Mouse (Mus musculus) spleen, postnatal 36 days (tissue): ENCODE results near the gene Il2rg.

ENCODE experiments used
- DNase-seq, 2 experiments: peaks; one replicate each; pipeline ENCODE4 v3.0.0; 2022; ENCODE audit warnings: low spot score in 2 of 2, mixed read lengths in 1 of 2

The Il2rg gene

DNA sequence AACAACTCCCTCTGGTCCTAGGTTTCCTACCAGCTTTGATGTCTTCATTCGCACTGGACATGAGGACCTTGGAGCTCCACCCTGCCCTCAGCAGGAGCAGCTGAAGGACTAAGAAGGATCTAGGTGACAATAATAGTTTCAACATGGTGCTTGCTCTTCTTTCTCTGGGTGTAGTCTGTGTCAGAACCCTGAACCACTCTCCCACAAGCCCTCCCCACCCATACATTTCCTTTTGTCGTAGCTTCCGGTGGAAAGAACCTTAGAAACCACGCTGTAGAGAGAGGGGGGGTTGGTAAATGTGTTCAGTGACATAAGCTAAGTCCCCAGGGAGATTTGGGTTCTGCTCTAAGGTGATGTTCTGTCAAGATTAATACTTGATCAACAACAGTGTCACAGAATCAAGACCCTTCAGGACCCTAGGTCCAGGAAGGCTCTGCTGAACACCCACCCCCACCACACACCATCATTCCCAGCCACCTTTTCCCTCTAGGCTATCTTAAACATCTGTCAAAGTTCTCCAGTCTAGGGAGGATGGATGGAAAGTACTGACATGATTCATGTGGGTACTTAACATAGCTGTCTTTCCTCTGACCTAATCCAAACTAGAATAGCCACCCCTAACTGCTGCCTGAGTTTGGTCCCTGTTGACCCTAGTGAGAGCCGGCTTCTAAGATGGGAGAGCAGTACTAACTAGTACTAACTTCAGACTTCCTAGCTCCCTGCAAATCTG, at the start of gene Il2rg:
Il2rg (minus strand) TSS at position 231 of the 730 bp plus-strand sequence.
- peak; percentile 83 to 87 for DNase-seq

DNA sequence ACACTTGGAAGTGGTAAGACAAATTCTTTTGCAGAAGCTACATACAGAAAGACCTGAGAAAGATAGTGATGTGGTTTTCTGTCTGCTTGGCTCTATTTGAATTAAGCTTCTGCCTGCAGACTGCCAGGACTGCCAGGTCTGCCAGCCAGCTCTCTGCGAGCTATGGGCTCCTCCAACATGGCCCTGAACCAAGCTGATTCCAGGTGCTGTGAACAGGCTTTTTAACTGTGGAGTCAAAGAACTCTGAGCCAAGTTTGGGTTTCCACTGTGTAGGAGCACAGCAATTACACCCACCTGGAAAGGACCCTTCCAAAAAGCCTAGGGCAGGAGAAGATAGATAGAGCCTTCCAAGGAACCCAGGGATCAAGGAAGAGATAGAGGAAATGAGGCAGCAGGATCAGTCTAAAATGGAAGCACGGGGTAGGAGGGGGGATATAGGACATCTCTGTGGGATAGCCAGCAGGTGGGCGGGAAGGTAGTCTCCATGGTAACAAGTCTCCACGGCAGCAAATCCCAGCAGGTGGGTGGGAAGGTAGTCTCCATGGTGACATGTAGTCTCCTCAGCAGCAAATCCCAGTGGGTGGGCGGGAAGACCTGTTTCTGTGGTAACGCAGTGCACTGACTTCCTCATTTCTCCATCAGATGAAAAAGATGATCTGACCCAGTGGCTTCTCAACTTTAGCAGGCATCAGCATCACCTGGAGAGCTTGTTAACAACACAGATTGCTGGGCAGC, 45.7 kb upstream of the Il2rg start:
- no peak for DNase-seq

DNA sequence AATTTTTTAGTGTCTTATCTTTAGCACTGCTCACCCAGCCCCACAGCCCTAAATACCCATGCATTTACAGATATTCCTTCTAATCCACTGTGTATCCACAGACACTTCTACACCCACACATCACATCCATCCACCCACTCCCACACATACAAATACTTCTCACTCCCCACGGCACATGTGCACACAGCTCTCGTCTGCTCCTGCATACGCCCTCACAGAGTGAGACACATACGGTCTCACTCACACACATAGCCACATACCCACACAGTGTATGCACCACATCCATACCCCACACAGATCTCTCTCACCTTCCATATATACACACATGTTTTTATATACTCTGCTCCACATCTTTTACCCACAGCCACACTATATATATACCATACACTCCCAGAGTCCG, 41.2 kb upstream of the Il2rg start:
- DNase-seq: no peak

DNA sequence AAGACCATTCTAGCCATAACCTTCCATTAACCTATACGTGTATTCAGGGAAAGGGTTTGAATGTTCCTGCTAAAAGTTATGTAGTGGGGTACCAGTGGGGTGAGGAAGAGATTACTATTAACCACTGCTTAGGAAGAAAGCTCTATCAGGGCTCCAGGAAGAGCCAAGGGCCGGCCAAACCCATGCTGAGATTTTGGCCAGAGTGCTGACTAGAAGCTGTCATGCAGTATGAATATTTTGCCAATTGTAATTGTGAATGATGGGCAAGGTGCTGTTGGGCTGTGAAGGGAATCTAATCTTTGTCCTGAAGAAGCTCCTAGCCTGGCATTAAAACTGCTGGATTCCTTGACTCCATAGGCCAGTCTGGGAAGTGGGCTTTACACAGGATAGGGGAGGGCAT, 36.6 kb upstream of the Il2rg start:
- DNase-seq: no peak

DNA sequence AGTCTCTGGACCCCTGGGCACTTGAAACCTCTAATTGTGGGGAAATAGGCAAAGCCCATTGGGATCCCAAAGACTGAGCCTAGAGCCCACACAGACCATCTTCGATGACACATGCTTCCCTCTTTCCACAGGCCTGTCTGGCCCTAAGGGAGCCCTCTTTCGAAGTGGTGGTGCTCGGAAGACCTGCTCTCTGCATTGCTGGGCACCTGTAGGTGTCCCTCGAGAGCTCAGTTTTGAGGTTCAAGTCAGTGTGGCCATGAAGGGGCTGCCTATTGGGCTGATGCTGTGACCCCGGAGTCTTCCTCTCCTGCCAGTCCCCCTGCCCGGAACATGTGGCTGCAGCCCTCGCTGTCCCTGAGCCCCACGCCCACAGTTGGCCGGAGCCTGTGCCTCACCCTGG, 33.6 kb upstream of the Il2rg start:
- DNase-seq: no peak

DNA sequence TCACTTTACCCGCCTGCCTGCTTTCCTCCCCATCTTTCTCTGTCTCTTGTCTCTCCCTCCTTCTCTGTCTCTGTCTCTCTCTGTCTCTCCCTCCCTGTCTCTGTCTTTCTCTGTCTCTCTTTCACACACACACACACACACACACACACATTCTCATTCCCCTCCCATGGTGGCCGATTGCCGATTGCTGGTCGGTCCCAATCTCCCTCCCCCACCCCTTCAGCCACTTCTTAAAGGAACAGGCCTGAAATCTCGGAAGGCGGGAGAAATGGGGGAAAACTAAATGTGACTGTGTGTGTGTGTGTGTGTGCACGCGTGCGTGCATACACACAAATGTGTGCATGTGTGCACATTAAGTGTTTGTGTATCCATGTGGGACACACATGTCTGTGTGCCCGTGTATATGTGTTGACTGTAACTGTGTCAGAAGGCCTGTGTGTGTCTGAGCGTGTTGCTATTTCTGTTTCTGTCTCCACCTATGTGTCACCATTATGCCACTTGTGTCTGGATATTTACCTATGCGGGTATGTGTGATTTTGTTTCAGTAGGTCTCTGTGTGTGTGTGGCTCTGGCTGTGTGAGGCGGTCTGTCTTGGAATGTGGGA, 32.5 kb upstream of the Il2rg start:
- DNase-seq: no peak

DNA sequence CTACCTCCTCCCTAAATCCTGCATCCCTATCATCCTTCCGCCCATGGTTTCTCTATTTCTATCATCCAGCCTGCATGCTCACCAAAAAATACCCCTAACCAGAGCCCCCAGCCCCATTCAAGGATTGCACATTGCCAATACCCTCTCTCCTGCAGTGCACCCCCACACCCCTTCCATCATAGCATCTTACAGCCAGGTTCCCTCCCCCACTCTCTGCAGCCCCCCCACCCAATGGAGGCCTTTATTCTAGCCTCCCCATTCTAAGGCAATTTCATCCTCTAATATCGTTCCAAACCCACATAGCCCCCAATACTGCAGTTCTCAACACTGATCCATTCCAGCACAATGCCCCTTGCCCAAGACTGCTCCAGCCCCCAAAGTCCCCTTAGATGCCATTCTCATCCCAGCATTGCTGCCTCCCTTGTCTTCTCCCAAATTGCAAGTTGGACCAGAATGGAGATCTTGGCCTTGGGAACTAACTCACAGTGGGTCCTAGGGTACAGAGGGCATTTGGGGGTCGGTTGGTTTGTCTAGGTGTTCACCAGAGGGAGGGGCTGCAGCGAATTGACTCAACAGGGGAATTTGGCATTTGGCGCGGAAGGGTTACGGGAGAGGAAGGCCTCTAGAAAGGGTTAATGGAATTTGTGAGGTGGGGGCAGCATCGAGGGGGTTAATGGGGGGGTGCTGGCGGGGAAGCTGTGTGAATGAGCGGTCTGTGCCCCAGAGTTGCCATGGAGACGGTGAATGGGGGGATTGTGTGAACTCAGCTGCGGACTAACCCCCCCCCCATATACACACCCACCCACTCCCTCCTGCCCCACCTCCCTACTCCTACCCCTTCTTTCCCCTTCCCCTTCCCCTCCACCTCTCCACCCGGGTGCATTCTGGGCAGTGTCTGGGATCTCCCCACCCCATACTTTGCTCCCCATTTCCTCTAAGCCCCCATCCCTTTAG, 31.7 kb upstream of the Il2rg start:
- DNase-seq: no peak

DNA sequence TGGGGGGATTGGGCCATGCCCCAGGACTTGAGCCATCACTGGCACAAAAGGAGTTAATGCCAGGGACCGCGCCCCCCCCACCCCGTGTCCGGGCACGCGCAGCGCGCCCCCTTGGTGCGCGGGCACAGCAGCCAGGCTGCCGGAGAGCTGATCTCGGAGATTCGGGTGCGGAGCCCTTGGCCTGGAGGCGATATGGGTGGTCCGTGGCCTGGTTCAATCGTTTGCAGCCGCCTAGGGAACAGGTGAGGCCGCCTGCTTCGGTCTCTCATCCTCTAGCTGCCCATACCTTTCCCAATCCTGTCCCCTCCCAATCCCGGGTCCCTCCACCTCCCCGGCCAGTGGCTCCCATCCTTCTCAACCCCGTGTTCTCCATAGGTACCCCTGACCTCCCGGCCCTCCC, 31.0 kb upstream of the Il2rg start, which contains the start of gene Nlgn3:
Nlgn3 (plus strand) TSS at position 114 of the 400 bp plus-strand sequence.
- DNase-seq: no peak

DNA sequence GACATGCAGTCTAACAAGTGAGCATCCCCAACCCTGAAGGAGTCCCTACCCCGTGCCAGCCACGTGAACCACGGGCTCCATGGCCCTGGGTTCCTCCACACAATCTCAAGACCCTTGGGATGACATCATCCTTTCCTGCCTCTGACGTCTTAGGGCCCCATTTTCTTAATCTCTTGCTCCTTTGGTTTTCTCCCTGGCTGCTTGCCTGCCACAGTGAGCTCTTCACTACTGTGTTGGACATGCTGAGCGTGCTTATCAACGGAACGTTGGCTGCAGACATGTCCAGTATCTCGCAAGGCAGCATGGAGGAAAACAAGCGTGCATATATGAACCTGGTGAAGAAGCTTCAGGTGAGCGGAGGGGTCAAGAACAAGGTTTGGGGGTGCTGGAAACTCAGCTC, 22.1 kb upstream of the Il2rg start:
- peak; percentile 13 to 42 for DNase-seq

DNA sequence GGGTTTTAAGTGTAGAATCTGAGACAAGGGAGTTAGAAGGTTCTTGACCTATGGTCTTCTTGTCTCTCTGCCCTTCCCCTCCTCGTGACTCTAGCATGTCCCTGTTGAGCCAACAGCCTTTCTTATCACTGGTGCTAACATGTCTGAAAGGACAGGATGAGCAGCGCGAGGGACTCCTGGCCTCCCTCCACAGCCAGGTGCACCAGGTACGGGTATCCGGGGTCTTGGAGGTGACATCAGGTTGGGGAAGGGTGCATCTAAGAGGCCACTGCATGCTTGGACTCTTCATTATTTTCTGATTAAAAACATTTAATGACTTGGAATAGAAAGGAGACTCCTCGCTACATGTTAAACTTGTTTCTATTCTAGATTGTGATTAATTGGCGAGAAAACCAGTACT, 21.0 kb upstream of the Il2rg start:
- no peak for DNase-seq

DNA sequence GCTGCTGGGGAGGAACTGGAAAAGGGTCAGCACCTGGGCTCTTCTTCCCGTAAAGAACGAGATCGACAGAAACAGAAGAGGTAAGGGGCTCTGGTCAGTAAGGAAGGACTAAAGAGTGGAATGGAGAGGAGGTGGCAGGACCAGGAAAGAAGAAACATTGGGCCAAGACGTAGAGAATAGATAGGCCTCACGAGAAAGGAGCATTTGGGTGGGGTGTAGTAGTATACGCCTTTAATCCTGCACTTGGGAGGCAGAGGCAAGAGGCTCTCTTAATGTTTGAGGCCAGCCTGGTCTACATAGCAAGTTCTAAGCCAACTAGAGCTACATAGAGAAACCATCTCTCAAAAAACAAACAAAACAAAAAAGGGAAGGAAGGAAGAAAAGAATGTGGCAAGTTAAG, 20.4 kb upstream of the Il2rg start:
- DNase-seq: peak in 1 of 2 experiments; percentile 6

DNA sequence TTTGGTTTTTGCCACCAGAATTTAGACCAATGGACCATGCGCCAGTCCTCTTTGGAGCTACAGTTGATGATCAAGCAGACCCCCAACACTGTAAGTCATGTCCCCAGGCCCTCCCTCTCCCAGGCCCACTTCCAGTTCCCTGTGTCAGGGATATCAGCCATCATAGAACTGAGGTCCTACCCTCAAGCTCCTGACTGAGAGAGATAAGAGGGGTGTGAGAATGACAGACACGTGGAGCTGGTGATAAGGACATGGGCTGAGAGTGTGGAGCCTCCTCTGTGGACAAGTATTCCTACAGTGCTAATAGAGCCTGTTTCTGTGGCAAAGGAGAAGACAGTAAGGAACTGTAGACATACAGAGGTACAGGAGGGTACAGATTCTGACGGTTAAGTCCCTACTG, 19.5 kb upstream of the Il2rg start:
- DNase-seq: peak; percentile 42 to 66

DNA sequence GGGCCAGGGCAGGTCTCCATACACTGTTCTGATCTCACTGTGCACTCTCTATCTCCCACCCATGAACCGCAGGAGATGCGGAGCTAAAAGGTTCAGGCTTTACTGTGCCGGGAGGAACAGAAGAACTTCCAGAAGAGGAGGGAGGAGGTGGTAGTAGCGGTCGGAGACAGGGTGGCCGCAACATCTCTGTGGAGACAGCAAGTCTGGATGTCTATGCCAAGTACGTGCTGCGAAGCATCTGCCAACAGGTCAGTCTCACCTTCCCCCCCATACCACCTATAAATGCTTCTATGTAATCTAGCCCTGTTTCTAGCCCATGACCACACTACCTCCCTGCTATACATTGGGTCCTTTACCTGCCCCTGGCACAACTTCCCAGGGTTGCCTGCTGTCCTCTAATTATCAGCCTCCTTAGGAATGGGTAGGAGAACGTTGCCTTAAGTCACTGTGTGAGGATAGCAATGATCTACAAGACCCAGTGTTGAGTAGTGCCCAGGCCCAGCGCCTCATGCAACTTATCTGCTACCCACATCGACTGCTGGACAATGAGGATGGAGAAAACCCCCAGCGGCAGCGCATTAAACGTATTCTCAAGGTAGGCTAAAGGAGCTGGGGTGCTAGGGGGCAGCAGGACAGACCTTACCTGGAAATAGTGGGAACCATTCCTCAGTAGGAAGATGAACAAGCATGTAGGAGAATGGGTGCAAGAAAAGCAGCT, 18.1 kb upstream of the Il2rg start:
- DNase-seq: no peak

DNA sequence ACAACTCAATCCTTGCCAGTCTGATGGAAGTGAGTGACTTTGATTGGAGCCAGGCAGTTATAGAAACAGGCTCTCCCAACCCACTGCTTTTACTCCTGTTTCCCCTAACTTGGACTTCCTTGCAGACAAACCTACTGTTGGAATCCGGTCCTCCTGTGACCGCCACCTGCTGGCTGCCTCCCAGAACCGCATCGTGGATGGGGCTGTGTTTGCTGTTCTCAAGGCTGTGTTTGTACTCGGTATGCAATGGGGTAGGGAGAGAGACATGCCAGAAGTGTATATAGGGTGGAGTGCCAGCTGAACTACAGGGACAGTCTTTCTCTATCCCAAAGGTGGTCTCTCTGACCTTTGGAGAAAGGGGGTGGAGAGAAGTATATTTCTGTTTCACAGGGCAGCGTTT, 17.5 kb upstream of the Il2rg start:
- peak; percentile 45 to 50 for DNase-seq

DNA sequence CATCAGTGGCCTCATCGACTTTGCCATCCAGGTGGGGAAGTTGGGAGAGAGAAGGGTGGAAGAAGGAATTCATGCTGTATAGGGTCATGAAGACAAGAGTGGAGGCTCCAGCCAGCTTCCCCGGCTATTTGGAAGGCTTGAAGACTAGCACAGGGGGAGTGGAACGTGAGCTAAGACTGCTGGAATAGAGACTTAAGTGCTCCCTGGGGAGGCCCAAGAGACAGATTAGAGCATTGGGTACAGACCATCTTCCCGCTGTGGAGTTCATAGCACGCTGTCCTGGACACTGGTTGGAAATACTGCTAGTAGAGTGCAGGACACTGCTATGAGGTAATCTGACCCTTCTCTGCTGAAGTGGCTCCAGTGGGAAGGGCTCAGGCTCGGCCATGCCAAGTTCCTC, 14.8 kb upstream of the Il2rg start:
- no peak for DNase-seq

DNA sequence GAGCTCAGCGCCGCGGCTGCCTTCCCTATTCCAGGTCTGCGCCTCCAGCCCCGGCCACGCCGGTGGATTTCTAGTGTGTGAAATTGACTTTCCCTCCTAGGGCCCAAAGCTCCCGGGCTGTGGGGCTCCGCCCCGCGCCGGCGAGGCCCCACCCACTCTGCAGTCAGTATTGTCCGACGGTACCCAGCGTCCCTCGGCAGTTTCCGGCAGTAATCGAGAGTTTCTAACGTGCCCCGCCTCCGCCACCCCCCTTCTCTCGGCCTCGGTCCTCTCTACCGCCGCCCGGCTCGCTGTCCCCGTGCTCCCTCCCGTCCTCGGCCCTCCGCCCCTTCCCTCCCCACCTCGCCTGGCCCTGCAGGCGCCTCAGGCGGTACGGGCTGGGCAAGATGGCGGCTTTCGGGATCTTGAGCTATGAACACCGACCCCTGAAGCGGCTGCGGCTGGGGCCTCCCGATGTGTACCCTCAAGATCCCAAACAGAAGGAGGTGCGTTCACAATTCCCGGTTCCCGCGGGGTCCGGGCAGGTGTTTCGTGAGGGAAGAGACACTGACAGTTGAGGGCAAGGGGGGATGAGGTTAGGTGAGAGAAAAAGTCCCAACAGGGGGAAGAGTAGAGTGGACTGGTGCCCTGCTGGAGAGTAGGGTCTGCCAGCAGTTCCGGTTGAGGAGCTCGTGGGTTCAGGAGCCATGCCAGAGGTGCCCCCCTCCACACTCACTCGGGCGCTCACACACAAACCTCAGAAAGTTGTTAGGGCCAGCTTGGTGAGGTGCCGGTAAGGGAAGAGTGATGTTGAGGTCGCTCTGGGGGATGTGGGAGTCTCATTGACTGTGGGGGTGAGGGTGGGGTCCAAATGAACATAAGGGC, 6.1 kb upstream of the Il2rg start, which contains the start of gene Med12:
Med12 (plus strand) TSS at position 156 of the 864 bp plus-strand sequence.
- peak; percentile 93 to 94 for DNase-seq

DNA sequence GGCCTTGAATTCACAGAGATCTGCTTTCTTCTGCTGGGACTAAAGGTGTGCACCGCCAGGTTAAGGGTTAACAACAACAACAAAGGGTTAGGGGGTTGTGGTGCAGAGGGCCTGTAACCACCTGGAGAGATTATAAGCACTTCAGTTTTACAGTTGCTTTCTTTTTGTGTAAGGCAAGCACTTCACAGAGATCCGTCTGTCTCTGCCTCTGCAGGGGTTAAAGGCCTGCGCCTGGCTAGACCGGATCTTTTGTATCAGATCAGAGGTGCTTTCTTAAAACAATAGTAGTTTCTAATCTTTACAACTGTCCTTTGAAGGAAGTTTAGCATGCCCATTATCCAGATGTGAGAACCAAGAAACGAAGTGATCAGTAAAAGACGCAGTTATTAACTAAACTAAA, 5.4 kb upstream of the Il2rg start:
- DNase-seq: no peak

DNA sequence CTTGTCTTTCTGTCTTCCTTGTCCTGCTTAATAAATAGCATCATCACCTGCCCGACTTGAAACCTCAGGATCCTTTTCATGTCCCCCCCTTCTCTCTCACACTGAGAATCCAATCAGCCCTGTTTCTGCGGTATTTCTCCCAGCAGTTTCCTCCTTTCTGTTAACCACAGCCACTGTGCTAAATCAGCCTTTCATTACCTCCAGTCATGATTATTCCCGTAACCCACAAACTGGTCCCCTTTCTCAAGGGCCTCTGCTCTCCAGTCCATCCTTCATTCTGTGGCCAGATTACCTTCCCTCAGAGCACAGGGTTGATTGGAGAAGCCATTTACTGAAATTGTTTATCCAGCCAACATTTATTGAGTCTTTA, 685 bp upstream of the Il2rg start, which contains the start of gene Gm20489:
Gm20489 (minus strand) TSS at position 269 of the 370 bp plus-strand sequence.
- no peak for DNase-seq

DNA sequence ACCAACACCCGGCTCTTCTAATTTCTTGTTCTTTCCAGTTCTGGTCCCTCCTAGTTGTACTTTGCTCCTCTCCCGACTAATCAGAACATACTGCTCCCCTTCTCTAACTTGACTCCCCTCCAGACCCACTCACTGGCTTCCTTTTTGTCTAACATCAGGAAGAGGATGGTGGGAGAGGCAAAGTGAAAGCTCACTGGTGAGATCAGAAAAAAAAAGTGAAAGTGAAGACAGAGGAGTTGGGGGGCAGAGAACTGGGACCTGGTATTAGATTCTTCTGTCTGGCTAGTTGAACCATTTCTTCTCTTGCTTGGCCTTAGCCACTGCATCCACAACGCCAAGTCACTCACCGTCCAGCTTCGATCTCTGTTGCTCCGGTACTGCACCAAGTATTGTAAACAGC, 1.4 kb downstream of the Il2rg start:
- no peak for DNase-seq

DNA sequence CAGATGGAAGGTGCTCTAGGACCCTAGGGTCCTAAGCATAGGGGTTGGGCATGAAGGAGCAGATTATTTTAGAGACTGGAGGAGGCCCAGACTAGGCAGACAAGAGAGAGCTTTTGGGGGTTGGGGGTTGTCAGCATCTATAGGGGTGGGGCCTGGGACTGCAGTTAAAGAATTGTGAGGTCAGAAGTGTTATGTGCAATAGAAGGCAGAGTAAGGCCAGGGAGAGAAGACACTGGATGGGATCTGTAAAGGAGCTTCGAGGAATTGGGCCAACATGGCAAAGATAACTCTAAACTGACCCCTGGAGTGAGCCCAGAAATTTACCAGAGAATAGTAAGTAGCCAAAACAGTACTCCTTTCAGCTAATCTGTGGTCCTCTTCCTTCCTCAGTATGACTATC, 4.2 kb downstream of the Il2rg start, which contains the start of gene Gm614:
Gm614 (minus strand) TSS at position 101 of the 400 bp plus-strand sequence.
- DNase-seq: no peak
